Mouse (Mus musculus): ENCODE results near the gene Rtel1. TPM values are rescaled to one million over a fixed set of nuclear protein-coding genes. Genes with fewer than 3 reads are reported as not detected.
A peak's percentile ranks its signal among the peaks of the same experiment; 100 is the strongest.

Gene Rtel1
- polyA plus RNA-seq, 3 experiments from 2014 or later, result 31.4 to 34.5 (median 32.2) TPM

GRCm38 (mm10) chr2:181391541-181391940, 72.0 kb downstream of the Rtel1 start:
- ATAC-seq, result no peak

- peak; percentile 86 for ATAC-seq
Measured at GRCm38 (mm10) chr2:181392600-181393213, 73.2 kb downstream of the Rtel1 start.

DNA sequence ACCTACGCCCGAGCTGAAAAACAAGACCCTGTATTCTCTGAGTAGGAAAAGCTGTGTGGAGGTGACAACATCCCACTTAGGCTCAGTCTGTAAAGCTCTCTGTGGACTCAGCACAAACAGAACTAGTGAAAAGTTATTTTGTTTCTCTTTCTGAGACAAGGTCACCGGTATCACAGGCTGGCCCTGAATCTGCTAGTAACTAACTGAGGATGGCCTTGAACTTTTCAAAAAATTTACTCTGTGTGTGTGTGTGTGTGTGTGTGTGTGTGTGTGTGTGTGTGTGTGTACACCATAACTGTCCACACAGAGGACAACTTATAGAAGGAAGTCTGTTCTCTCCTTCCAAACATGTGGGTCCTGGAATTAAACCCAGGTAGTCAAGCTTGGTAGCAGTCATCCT, 74.5 kb downstream of the Rtel1 start:
- ATAC-seq, result no peak

DNA sequence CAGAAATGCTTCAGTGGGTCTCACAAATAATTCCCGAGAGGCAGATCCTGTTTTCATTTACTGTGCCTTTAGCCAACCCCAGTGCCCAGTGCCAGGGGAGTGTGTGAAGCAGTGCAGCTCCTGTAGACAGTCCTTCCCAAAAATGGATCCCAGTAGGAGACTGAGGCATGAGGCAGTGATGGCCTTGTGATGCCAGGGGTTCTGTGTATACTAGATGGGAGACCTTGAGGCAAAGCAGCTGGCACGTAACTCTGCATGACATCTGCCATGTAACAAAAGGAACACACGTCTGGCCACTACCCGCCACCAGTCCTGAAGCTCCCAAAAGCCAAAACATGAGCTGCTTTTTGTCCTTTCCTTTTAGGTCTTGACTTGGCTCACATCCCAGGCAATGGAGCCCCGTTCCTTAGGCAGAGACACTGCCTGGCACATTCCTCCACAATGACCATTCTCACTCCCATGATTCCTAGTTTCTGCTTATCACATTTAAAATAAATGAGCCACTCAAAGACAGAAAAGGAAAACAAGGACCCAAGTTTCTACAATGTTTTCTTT, 77.7 kb downstream of the Rtel1 start:
- no peak for ATAC-seq

DNA sequence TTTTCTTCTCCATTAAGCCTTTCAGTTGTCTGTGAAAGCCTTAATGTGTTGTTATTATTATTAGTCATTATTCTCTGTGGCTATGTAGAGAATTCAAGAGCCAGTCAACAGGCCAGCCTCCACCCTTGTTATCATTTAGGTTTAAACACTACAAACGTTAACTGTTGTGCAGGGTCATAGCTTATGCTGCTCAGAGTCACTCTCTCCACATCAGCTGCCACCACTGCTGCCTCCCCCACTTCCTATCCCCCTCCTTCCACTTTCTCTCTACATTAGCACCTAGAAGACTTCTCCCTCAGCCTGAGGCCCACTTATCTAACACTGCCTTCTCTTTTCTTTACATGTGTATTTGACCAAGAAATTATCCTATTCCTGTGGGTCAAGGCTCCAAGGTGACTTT, 82.0 kb downstream of the Rtel1 start:
- no peak for ATAC-seq

GRCm38 (mm10) chr2:181403722-181404121, 84.2 kb downstream of the Rtel1 start:
- ATAC-seq, result no peak

Other genes with a start within 250 kb of the Rtel1 start
- under 1 TPM in 1 of 3 experiments, not detected in 2; 0.19 TPM for gene Kcnq2, start 184.4 kb upstream of the Rtel1 start, polyA plus RNA-seq (2017; shearing (Covaris generic))
- gene Eef1a2, start 162.7 kb upstream of the Rtel1 start, polyA plus RNA-seq (2017; shearing (Covaris generic)), result not detected
- gene Ppdpf, start 132.5 kb upstream of the Rtel1 start, polyA plus RNA-seq (2017; shearing (Covaris generic)), result 100 to 1,000 TPM; 128 to 152 (median 146) TPM
- gene Ptk6, start 117.0 kb upstream of the Rtel1 start, polyA plus RNA-seq (2017; shearing (Covaris generic)), result under 1 TPM in 1 of 3 experiments, not detected in 2; 0.09 TPM
- gene Srms, start 106.6 kb upstream of the Rtel1 start, polyA plus RNA-seq (2017; shearing (Covaris generic)), result under 1 TPM in 2 of 3 experiments, not detected in 1; 0.19 to 0.35 TPM
- 1 to 10 TPM in 1 of 3 experiments, under 1 TPM in 2; 0.34 to 1.6 (median 0.53) TPM for gene Fndc11, start 99.7 kb upstream of the Rtel1 start, polyA plus RNA-seq (2017; shearing (Covaris generic))
- gene Helz2, start 77.7 kb upstream of the Rtel1 start, polyA plus RNA-seq (2017; shearing (Covaris generic)), result 10 to 100 TPM; 15.5 to 19.9 (median 17.9) TPM
- gene Gmeb2, start 31.7 kb upstream of the Rtel1 start, polyA plus RNA-seq (2017; shearing (Covaris generic)), result 10 to 100 TPM in 2 of 3 experiments, 1 to 10 TPM in 1; 9.1 to 12.8 (median 11.0) TPM
- gene Stmn3, start 5.2 kb upstream of the Rtel1 start, polyA plus RNA-seq (2017; shearing (Covaris generic)), result not detected
- 10 to 100 TPM; 18.5 to 21.8 (median 20.9) TPM for gene Zgpat, start 45.2 kb downstream of the Rtel1 start, polyA plus RNA-seq (2017; shearing (Covaris generic))
- gene Arfrp1, start 45.7 kb downstream of the Rtel1 start, polyA plus RNA-seq (2017; shearing (Covaris generic)), result 10 to 100 TPM; 60.4 to 69.3 (median 60.4) TPM
- gene Lime1, start 60.3 kb downstream of the Rtel1 start, polyA plus RNA-seq (2017; shearing (Covaris generic)), result 100 to 1,000 TPM; 340 to 573 (median 348) TPM
- gene Zbtb46, start 139.7 kb downstream of the Rtel1 start, polyA plus RNA-seq (2017; shearing (Covaris generic)), result 1 to 10 TPM; 3.6 to 4.3 (median 3.7) TPM
- not detected for gene Abhd16b, start 173.5 kb downstream of the Rtel1 start, polyA plus RNA-seq (2017; shearing (Covaris generic))
- 100 to 1,000 TPM in 2 of 3 experiments, 10 to 100 TPM in 1; 89.9 to 113 (median 102) TPM for gene Tpd52l2, start 177.4 kb downstream of the Rtel1 start, polyA plus RNA-seq (2017; shearing (Covaris generic))
- 10 to 100 TPM; 37.5 to 41.7 (median 39.3) TPM for gene Dnajc5, start 200.7 kb downstream of the Rtel1 start, polyA plus RNA-seq (2017; shearing (Covaris generic))

Measured in inflammation-experienced regulatory T-cells, adult 6 months (primary cell).